Mouse (Mus musculus) urinary bladder, postnatal 14 days (tissue): ENCODE results near the gene BC107364.
"Not testable (repeated sequence)": the region's sequence is repeated elsewhere in the genome, so short reads cannot be mapped to it uniquely, and the experiment has no call there.

Experiments used
- DNase-seq: peaks from one replicate; pipeline ENCODE4 v3.0.0; 2021; ENCODE audit warnings: low spot score

The BC107364 gene

DNA sequence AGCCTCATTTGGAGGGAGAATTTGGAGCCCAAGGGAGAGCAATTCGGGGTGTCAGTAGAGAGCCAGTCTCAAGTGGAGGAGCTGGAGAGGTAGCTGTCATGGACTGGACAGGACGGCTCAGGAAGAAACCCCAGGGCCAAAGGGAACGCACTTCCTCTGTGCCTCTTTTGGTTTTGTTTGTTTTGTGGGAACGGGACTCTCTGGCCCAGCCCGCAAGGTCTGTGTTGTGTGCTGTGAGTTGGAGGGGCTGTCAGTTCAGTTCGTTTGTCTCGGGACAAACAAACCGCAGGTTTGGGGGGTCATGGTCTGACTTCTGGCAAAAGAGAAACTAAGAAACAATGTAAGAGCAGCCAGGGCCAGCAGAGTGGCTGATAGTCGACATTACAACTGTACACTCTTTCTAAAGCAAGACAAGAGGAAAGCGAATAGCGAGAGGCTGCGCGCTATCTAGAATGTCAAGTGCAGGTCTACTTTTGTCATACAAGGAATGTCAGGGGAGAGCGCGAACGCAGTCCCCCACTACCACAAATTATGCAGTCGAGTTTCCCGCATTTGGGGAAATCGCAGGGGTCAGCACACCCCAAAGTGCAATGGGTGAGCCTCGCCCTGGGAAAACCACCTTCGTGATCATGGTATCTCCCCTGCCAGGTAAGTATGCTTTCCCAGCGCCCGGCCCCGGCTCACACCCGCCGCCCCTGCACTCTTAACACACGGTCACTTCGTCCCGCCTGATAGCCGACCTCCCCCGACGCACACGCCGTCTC, 34.1 kb upstream of the BC107364 start:
- DNase-seq, result not testable (repeated sequence)

DNA sequence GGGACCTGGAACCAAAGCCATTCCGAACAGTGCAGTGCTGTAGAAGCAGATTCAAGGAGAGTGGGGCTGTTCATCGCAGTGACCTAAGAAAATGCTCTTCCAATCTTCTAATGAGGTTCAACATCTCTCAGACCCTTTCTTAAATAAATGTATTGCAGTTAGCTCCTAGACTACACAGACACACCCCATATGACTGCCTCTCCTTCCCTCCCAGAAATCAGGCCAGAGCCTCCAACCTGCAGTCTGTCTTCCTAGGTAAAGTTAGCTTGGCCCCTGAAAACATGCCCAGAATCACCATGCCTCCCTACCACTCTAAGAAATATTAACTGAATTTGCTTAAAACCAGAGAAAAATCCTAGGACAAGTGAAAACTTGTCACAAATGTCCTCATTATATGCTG, 33.3 kb upstream of the BC107364 start:
- DNase-seq, result no peak

DNA sequence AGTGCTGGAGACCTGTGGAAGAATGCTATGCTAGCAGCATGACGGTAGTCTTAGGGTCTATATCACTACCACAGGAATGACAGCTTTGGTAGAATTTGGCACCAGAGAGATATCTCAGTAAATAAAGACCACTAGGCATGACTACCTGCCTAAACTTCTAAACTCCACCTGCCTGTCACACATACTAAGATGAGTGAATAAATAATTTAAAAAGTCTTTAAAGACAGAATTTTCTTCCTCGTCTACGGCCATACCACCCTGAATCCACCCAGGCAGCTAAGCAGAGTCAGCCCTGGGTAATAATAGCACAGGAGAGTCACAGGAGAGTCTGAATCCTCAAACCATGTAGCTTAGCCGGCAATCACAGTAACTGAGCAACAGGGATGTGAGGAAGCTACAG, 32.8 kb upstream of the BC107364 start:
- DNase-seq, result no peak

DNA sequence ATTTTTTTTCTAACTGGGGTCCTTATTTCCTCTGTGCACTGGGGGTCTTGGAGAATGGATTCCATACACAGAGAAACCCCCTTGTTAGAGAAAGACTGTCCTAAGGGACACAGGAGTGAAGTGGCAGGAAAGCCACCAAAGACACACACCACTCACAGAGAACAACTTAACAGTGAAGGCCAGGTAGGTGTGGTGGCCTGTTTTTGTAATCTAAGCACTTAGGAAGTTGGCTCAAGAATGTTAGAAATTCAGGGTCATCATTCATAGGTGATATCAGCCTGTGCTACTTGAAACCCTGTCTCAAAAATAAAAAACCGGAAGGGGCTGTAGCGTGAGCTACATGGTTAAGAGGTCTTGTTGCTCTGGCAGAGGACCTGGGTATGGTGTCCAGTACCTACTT, 31.8 kb upstream of the BC107364 start:
- DNase-seq, result no peak

DNA sequence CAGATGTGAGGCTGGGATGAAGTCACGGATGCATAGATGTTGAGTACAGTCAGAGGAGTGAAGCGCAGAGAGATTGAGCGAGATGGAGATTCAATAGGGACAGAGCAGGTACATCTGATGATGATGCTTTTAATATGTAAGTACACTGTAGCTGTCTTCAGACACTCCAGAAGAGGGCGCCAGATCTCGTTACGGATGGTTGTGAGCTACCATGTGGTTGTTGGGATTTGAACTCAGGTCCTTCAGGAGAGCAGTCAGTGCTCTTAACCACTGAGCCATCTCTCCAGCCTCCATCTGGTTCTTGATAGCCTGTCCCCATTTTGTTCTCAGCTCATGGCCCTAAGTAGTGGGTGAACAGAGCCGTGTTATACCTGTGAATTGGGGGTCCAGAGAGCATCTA, 30.9 kb upstream of the BC107364 start:
- DNase-seq, result not testable (repeated sequence)

DNA sequence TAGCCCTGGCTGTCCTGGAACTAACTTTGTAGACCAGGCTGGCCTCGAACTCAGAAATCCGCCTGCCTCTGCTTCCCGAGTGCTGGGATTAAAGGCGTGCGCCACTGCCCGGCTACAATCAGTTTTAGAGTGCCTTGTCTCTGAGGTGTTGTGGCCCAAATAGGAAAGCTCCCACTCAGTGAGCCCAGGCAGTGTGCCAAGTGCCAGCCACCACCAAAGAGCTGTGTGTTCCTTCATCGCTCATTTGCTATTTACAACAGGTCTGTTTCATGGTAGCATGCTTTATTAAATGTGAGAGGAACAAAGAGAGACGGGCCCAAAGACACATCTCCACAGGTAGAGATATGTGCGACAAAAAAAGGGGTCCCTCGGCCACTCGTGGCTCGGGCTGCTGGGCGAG, 30.3 kb upstream of the BC107364 start:
- no peak for DNase-seq

DNA sequence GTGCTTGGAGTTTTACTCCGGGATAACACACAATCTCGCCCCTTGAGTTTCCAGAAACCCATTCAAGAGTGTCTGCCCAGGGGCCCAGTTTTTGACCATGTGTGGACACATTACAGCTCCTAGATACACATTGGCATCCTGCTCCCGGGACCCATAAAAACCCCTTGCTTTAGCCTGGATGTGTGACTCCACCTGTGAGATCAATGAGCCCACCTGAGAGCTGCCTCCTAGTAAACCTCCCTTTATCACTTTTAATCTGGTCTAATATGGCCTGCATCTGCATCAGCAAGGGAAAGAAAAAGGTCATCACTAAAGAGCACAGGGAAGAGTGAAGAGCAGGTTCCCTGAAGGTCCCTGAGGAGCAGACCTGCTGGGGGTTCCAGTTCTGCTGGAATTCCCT, 29.8 kb upstream of the BC107364 start:
- DNase-seq, result no peak

DNA sequence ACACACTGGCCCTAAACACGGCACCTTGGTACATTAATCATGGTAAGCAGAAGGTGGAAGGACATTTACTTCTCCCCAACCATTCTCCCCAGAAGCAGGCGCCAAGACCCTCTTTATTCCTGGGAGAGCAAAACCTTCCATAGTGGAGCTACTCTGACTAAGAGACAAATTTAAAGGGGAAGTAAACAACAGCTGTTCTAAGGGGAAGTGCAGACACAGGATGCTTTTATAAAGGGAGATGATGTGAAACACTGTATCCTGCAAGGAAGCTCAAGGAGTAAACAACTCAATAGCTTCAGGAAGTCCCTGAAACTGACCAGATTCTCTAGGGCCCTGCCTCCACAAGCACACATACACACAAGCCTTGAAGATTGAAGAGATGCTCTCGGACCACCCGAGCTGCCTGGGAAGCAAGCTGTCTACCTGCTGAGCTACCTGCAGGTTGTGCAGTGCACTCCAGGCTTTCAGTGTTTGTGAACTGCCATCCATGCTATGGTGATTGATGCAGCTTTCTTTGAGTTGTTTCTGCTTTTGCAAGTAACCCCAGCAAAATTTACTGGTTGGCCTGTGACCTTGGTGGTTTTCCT, 28.7 kb upstream of the BC107364 start:
- DNase-seq, result no peak

DNA sequence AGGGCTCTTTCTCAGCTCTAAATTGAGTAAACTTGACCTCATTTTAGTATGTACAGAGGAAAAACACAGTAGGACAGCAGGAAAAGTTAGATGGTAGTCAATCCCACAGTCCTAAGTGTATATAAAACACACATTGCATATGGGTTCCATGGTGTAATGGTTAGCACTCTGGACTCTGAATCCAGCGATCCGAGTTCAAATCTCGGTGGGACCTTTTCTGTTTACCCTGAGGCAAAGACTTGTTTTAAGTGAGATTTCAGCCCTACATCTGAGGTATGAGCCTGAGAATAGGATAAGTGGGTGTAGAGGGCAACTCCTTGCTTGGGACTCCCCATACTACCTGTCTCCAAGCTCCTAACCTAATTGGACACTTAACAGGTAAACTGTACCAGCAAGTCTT, 27.1 kb upstream of the BC107364 start:
- DNase-seq, result no peak

DNA sequence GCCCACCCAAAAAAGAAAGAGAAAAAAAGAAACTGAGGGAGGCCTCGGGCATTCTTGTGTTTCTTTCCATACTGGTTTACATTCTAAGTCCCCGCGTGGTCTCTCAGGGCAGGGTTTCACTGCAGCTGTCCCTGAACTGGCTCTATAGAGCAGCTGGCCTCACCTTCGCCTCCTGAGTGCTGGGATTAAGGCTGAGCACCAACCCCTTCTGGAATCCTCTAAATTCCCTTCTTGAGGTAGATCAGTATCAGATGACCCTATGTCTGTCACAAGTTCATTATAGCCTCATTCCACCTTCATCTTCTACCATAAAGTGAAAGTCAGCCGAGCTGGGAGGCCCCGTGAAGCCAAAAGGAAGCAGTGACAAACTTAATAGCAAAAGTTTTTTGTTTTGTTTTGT, 25.5 kb upstream of the BC107364 start:
- DNase-seq, result no peak

DNA sequence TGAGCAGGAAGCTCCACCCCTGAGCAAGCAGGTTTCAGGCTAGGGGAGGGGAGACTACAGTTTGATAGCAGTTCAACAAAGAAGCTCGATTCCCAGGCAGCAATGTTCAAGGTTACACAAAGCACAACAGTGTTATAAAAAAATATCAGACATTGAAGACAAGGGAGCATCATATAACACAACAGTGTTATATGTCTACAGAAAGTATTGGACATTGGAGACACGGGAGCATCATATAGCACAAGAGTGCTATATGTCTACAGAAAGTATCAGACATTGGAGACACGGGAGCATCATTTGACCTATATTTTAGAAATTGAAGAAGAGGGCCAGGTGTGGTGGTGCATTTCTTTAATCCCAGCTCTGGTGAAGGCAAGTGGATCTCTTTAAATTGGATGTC, 25.0 kb upstream of the BC107364 start:
- no peak for DNase-seq

DNA sequence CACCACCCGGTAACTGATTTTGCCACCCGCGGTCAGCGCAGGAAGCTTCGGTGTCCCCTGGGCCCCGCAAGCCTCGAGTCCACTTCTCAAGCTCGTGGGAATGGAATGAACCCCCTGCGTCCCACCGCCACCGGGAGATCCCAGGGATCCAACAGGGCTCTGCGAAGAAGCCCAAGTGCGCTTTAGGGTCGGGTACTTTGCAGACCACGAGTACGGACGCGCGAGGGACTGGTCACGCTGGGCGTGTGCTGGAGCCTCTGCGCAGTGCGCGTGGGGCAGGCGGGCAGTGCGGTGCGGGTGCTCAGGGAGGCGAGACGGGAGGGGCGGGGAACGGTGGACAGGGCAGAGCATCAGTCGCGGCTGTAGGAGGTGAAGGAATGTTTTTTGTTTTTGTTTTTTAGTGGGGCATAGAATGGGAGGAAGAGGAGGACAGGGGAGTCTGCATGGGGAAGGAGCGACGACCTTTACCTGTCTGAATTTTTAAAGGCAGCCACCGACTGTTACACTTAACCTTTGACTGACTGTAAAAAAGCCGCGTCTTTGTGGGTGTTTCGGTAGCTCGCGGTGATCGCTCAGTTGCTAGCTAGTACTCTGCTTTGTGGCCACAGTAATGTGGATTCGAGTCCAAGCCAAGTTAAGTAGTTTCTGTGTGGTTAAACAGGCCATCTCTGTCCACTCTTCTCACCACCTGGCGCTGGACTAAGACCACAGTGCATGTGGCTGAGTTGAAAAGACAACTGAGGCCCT, 23.0 kb upstream of the BC107364 start:
- DNase-seq, result no peak

DNA sequence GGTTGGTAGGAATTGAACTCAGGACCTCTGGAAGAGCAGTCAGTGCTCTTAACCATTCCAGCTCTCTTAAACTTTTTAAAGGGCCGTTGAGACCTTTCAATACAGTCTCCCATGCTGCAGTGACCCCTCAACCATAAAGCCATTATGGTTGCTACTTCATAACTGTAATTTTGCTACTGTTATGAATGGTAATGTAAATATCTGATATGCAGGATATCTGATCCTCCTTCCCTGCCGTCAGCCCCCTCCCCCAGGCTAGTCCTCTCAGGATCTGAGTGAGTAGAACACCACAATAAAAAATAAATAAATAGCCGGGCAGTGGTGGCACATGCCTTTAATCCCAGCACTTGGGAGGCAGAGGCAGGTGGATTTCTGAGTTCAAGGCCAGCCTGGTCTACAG, 21.4 kb upstream of the BC107364 start:
- not testable (repeated sequence) for DNase-seq

DNA sequence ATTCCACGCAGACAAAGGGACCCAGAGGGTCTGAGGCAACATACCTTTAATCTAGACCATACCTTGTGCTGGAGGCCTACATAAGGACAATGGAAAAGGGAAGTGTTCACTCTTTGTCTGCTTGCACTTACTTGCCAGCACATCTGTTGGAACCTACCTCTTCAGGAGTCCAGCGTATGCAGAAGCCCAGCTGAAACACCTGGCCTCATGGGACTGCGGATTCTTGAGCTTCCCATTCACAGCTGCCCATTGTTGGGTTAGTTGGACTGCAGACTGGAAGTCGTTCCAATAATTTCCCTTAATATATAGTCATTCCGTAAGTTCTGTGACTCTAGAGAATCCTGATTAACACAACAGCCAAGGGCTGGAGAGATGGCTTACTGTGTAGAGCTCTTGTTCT, 20.0 kb upstream of the BC107364 start:
- no peak for DNase-seq

DNA sequence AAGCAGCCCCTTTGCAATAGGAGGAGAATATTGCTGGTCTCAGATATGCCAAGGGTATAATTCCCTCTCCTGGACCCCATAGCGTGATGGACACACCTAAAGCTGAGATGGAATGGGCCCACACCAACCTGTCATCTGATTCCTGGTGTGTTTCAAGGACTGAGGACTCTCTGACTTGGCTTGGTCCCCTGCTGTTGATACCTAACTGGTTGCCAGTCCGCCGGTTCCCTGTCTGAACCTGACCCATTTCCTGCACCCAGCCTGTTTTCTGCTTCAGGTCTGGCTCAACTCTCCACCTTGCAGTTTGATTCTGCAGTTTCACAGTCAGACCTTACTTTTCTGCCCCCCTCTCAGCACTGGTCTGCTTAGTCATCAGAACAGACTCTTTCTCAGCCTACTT, 17.5 kb upstream of the BC107364 start:
- DNase-seq, result no peak

DNA sequence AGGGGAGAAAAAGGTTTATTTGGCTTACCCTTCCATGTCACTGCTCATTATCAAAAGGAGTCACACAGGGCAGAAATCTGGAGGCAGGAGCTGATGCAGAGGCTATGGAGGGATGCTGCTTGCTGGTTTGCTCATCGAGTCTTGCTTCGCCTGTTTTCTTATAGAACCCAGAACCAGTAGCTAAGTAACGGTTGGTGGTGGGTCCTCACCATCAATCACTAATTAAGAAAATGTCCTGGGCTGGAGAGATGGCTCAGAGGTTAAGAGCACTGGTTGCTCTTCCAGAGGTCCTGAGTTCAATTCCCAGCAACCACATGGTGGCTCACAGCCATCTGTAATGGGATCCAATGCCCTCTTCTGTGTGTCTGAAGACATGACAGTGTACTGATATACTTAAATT, 16.2 kb upstream of the BC107364 start:
- not testable (repeated sequence) for DNase-seq

DNA sequence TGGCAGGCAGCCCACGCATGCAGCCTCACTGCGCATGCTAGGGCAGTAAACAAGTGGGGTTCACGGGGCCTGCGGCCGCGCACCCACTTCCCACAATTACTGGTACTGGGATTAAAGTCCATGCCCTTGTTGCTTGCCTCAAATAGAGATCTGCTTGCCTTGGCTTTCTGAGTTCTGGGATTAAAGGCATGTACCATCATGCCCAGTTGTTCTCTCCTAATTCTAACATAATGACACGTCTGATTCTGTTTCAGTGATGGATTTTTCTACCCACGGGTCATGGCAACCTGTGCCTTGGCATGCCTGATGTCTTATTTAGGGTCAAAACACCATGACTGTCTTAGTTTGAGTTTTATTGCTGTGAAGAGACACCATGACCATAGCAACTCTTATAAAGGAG, 15.5 kb upstream of the BC107364 start:
- DNase-seq, result no peak

DNA sequence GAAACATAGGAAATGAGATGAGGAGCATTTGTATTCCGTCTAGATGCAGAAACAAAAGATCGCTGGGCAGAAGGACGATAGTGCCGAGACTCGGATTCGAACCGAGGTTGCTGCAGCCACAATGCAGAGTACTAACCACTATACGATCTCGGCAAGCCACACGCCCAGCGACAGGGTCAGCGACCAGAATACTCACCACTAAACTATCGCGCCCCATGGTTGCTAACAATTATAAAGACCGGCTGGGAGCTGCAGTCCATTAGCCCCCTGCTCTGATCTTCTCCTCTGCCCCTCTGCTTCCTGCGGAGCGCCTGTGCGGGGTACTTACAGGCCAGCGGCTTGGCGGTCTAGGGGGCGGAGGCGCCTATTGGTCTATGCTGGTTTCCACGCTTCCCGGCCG, 11.8 kb upstream of the BC107364 start:
- no peak for DNase-seq

DNA sequence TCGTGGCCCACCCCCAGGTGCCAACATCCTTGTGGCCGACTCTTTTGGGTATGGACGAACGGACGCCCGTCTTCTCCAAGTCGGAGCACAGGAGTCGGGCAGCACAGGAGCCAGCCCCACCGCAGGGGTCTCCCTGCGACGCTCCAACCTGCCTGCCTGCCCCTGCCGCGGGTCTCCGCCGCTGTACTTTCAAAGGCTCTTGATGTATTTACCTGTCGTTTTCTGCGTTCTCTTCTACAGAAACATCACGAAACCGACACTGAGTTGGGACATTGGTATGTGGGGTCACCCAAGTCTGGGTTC, 8.4 kb upstream of the BC107364 start:
- not testable (repeated sequence) for DNase-seq

DNA sequence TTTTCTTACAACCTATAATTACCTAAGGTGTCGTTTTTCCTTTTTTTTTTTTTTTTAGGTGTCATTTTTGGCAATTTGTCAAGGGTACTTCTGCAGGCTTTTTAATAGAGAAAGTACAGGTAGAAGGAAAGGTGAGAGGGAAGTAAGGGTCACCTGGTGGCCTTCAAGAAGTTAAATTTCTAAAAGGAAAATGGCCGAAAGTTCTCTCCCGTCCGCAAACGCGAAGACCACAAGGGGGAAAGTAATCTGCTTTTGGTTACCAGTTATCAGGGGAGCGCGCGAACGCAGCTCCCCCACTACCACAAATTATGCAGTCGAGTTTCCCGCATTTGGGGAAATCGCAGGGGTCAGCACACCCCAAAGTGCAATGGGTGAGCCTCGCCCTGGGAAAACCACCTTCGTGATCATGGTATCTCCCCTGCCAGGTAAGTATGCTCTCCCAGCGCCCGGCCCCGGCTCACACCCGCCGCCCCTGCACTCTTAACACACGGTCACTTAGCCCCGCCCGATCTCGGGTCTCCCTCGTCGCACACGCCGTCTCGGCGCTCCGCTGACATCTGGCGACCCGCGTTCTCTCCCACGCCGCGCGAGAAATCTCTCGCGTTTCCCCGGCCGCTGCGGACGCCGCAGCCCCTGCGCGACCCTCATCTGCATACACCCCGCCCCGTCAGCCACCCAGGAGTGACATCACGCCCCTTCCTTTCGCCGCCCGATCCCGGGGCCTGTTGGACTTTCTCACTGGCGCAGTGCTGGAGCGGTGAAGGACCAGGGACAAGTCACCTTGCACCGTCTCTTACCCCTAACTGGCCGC, 7.9 kb upstream of the BC107364 start:
- not testable (repeated sequence) for DNase-seq

DNA sequence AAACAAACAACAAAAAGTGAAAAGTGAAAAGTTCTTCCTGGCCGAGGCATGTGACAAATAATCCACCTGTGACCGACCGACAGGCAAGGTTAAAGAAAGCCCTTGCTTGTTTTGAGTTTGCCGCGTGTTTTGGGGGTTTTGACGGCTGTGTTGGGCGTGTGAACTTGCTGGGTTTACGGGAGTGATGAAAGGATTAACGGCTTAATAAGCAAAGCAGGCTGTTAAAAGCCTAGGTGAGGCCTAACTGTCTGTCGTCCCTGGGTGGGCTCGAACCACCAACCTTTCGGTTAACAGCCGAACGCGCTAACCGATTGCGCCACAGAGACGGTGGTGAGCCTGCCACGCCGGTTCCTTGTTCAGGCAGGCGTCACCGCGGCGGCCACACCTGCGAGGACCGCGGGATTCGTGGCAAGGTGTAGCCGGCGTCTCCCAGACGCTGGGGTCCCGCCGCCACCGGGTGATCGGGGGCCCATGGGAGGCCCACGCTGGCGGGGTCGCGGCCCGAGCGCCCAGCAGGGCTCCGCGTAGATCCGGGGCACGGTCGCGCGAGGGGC, 6.9 kb upstream of the BC107364 start:
- DNase-seq, result not testable (repeated sequence)

DNA sequence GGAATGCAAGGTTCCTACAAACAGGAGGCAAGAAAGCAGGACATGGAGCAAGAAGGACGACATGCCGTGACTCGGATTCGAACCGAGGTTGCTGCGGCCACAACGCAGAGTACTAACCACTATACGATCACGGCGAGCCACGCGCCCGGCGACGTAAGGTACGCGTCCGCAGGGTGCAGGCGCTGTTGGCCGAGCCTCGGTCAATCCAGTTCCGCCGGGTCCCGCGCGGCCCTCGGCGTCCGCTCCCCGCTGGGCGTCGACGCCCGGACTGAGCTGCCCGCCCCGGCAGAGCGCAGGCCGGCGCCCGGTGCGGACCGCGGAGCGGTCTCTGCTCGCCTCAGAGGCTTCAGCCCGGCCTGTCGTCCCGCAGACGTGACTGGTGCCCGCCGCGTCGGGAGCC, 5.9 kb upstream of the BC107364 start:
- not testable (repeated sequence) for DNase-seq
